Mouse (Mus musculus) bone marrow macrophage, adult 2 months (primary cell): Measurements from ENCODE around the gene Dspp. TPM values are rescaled to one million over a fixed set of nuclear protein-coding genes. Genes with fewer than 3 reads are reported as not detected.

ENCODE experiments used
- H3K27ac ChIP-seq: 2 replicates; pipeline ENCODE4 v1.5.1; 2012; ENCODE audit warnings: low read depth, low read length; ENCODE audit not compliant: insufficient read depth
- H3K4me1 ChIP-seq: 2 replicates; pipeline ENCODE4 v1.6.1; 2012; ENCODE audit warnings: low read length; ENCODE audit not compliant: control insufficient read depth, insufficient read depth
- H3K4me3 ChIP-seq: 2 replicates; pipeline ENCODE4 v1.5.1; 2012; ENCODE audit warnings: mild to moderate bottlenecking, low read length, moderate library complexity; ENCODE audit not compliant: insufficient read depth
- CTCF ChIP-seq: IDR thresholded peaks from 2 replicates; pipeline ENCODE4 v1.5.1; 2012; ENCODE audit warnings: low read depth, mild to moderate bottlenecking, low read length, moderate library complexity
- POLR2A ChIP-seq: IDR thresholded peaks from 2 replicates; pipeline ENCODE4 v1.6.1; 2012; ENCODE audit warnings: mild to moderate bottlenecking, low read depth, low read length, borderline replicate concordance
- polyA plus RNA-seq: library from polyadenylated mRNA; stranded (reverse); fragments of >200 nt; gene quantifications from 2 replicates; pipeline ENCODE4 v1.2.4, GENCODE M21; 2012; ENCODE audit not compliant: missing spikeins, insufficient read depth, insufficient read length

Dspp gene
- polyA plus RNA-seq, 1 experiment, result not detected

GRCm38 (mm10) chr5:104144057-104144456 is 26.5 kb upstream of the Dspp start:
- Histone ChIP-seq H3K27ac (no peak overlapping the region), H3K4me3 (no peak overlapping the region), H3K4me1 (no peaks in the 10 kb centered on the region)
- no peak for TF ChIP-seq POLR2A
- TF ChIP-seq CTCF, result no peak

GRCm38 (mm10) chr5:104149349-104149748 is 21.2 kb upstream of the Dspp start:
- Histone ChIP-seq H3K4me1 (no peaks in the 10 kb centered on the region), H3K4me3 (no peak overlapping the region), H3K27ac (no peak overlapping the region)
- no peak for TF ChIP-seq POLR2A

- H3K4me3 ChIP-seq, result no peak overlapping the region
- TF ChIP-seq CTCF (no peak), POLR2A (no peak)
- H3K4me1 ChIP-seq, result no peaks in the 10 kb centered on the region
- no peak overlapping the region for H3K27ac ChIP-seq
Measured at GRCm38 (mm10) chr5:104150196-104150595, 20.3 kb upstream of the Dspp start.

GRCm38 (mm10) chr5:104157701-104158100 is 12.8 kb upstream of the Dspp start:
- Histone ChIP-seq H3K4me3 (no peak overlapping the region), H3K4me1 (no peaks in the 10 kb centered on the region), H3K27ac (no peak overlapping the region)
- TF ChIP-seq POLR2A (no peak), CTCF (no peak)

- no peak overlapping the region for H3K27ac ChIP-seq
- H3K4me3 ChIP-seq, result no peak overlapping the region
- TF ChIP-seq CTCF (no peak), POLR2A (no peak)
- no peaks in the 10 kb centered on the region for H3K4me1 ChIP-seq
Measured at GRCm38 (mm10) chr5:104158332-104159052, 12.0 kb upstream of the Dspp start.

- TF ChIP-seq POLR2A (no peak), CTCF (no peak)
- Histone ChIP-seq H3K27ac (no peak overlapping the region), H3K4me1 (no peaks in the 10 kb centered on the region), H3K4me3 (no peak overlapping the region)
Measured at GRCm38 (mm10) chr5:104160581-104160980, 9.9 kb upstream of the Dspp start.

- TF ChIP-seq POLR2A (no peak), CTCF (no peak)
- no peak overlapping the region for H3K4me3 ChIP-seq
- H3K27ac ChIP-seq, result no peak overlapping the region
- no peaks in the 10 kb centered on the region for H3K4me1 ChIP-seq
Measured at GRCm38 (mm10) chr5:104161390-104161789, 9.1 kb upstream of the Dspp start.

- TF ChIP-seq POLR2A (no peak), CTCF (no peak)
- Histone ChIP-seq H3K4me3 (no peak overlapping the region), H3K27ac (no peak overlapping the region), H3K4me1 (no peaks in the 10 kb centered on the region)
Measured at GRCm38 (mm10) chr5:104163536-104163935, 7.0 kb upstream of the Dspp start.

- no peak overlapping the region for H3K27ac ChIP-seq
- H3K4me3 ChIP-seq, result no peak overlapping the region
- TF ChIP-seq POLR2A, result no peak
- TF ChIP-seq CTCF, result no peak
- H3K4me1 ChIP-seq, result no peaks in the 10 kb centered on the region
Measured at GRCm38 (mm10) chr5:104173094-104173493, 2.6 kb downstream of the Dspp start.

- H3K27ac ChIP-seq, result no peak overlapping the region
- TF ChIP-seq POLR2A (no peak), CTCF (no peak)
- peaks cover 2% of the 10 kb centered on the region for H3K4me1 ChIP-seq
- no peak overlapping the region for H3K4me3 ChIP-seq
Measured at GRCm38 (mm10) chr5:104183743-104184142, 13.2 kb downstream of the Dspp start.
